16 mouse cellular contexts compared by ENCODE assay signal in the genomic region with DNA sequence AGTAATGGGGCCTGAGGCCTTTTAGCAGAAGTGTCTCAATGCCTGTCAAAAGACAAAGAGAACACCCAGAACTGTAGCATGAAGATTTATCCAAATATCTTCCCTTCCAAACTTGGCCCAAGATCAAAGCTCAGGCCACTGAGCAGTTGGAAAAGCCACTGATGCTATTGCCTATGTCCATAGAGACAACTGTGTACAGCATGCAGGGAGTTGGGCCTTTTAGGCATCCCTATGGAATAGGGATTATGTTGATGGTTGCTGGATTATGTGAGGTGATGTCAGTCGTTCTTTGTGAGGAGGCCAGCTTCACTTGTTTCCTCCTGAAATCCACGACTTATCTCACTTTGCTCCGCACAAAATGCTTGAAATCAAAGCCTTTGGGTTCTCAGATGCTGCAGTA.
"Had no signal": no experiment of that assay in that cellular context is flagged by ENCODE, and none has a peak within 500 bp of the region (broad histone marks: within the 10 kb centered on the region; RNA-seq: fewer than 3 reads in every experiment).

No protein-coding gene starts in this region.

- H3K36me3 ChIP-seq: neural tube, embryonic 13.5 days; neural tube, embryonic 15.5 days; stomach, embryonic 15.5 days had no signal

- H3K9ac ChIP-seq: neural tube, embryonic 13.5 days; neural tube, embryonic 15.5 days; stomach, embryonic 15.5 days had no signal

- H3K4me3 ChIP-seq: neural tube, embryonic 13.5 days; neural tube, embryonic 15.5 days; stomach, embryonic 15.5 days had no signal

- H3K9me3 ChIP-seq: neural tube, embryonic 13.5 days; neural tube, embryonic 15.5 days; stomach, embryonic 15.5 days had no signal

- H3K4me2 ChIP-seq: neural tube, embryonic 13.5 days; neural tube, embryonic 15.5 days; stomach, embryonic 15.5 days had no signal

- H3K27ac ChIP-seq: neural tube, embryonic 13.5 days; neural tube, embryonic 15.5 days; stomach, embryonic 15.5 days; stomach, postnatal 0 days had no signal

- DNase-seq: retina, postnatal 1 day; right cerebral cortex, adult 18-20 months; right cerebral cortex, postnatal 14 days; right cerebral cortex, postnatal 25 days; right cerebral cortex, postnatal 4 days; spleen, adult 18-20 months; thymus, adult 18-20 months; thymus, adult 2 months; thymus, postnatal 14 days; thymus, postnatal 25 days; thymus, postnatal 36 days; thymus, postnatal 4 days had no signal

- H3K4me1 ChIP-seq: neural tube, embryonic 13.5 days; neural tube, embryonic 15.5 days; stomach, embryonic 15.5 days had no signal

- H3K27me3 ChIP-seq: neural tube, embryonic 13.5 days; neural tube, embryonic 15.5 days; stomach, embryonic 15.5 days had no signal
